In genomic region chr10:62326002-62326401, GRCm38 (mm10) we compare ENCODE assay signal across 16 mouse cellular contexts. TPM values are rescaled to one million over a fixed set of nuclear protein-coding genes. Genes with fewer than 3 reads are reported as not detected.
DNase-seq lines count a peak whose midpoint lies in the region; ATAC-seq lines count a peak whose summit lies in the region.
"Had no signal": no experiment of that assay in that cellular context is flagged by ENCODE, and none has a peak within 500 bp of the region (broad histone marks: within the 10 kb centered on the region; RNA-seq: fewer than 3 reads in every experiment).

No protein-coding gene starts in this region.

- H3K36me3 ChIP-seq in liver, embryonic 11.5 days (ENCODE audit: control insufficient read depth, insufficient read depth, low read length), result peaks cover 5% of the 10 kb centered on the region; the same call in 1 of the 2 replicates
- peaks cover 48% of the 10 kb centered on the region for H3K36me3 ChIP-seq in liver, embryonic 12.5 days
- H3K36me3 ChIP-seq in embryonic facial prominence, embryonic 10.5 days (replicated peaks), result no peaks in the 10 kb centered on the region
- H3K36me3 ChIP-seq: embryonic facial prominence, embryonic 13.5 days; limb, embryonic 10.5 days had no signal

- peak overlapping the region; percentile 57 for H3K4me3 ChIP-seq in liver, embryonic 11.5 days (ENCODE audit: low read depth, low read length)
- H3K4me3 ChIP-seq in liver, embryonic 12.5 days, result peak overlapping the region; percentile 65
- H3K4me3 ChIP-seq in embryonic facial prominence, embryonic 10.5 days, result no peak overlapping the region
- H3K4me3 ChIP-seq: embryonic facial prominence, embryonic 13.5 days; limb, embryonic 10.5 days had no signal

- no peaks in the 10 kb centered on the region for H3K27me3 ChIP-seq in liver, embryonic 11.5 days (replicated peaks; ENCODE audit: control insufficient read depth, insufficient read depth, low read length)
- no peaks in the 10 kb centered on the region for H3K27me3 ChIP-seq in liver, embryonic 12.5 days (replicated peaks)
- H3K27me3 ChIP-seq in embryonic facial prominence, embryonic 10.5 days (replicated peaks; ENCODE audit: low read depth, poor library complexity, severe bottlenecking), result no peaks in the 10 kb centered on the region
- H3K27me3 ChIP-seq: embryonic facial prominence, embryonic 13.5 days had no signal

- ATAC-seq in liver, embryonic 11.5 days (replicated peaks; ENCODE audit: low FRiP score), result no peak
- no peak for ATAC-seq in liver, embryonic 12.5 days
- ATAC-seq: hindbrain, embryonic 16.5 days had no signal

- WGBS in liver, embryonic 11.5 days, result 87% methylated on average over 8 of the region's 8 CpGs
- WGBS in liver, embryonic 12.5 days (ENCODE audit: insufficient replicate concordance), result 78% methylated on average over 8 of the region's 8 CpGs
- WGBS in embryonic facial prominence, embryonic 10.5 days, result 93% methylated on average over 8 of the region's 8 CpGs

- H3K9ac ChIP-seq in liver, embryonic 11.5 days (ENCODE audit: low read depth, low read length), result peak overlapping the region; percentile 71; the same call in 1 of the 2 replicates
- peak overlapping the region; percentile 79 for H3K9ac ChIP-seq in liver, embryonic 12.5 days
- H3K9ac ChIP-seq: embryonic facial prominence, embryonic 13.5 days; lung, embryonic 14.5 days had no signal

- DNase-seq in cerebellum, adult 9-10 months, result peak; percentile 11
- DNase-seq in cerebellum, adult 8-10 months, result no peak
- DNase-seq in liver, embryonic 11.5 days (ENCODE audit: low spot score), result no peak
- DNase-seq in liver, result no peak
- no peak for DNase-seq in embryonic facial prominence, embryonic 10.5 days (ENCODE audit: low spot score)
- no peak for DNase-seq in left cerebral cortex, adult 18-20 months (ENCODE audit: low spot score in 2 of 2)
- no peak for DNase-seq in urinary bladder, postnatal 25 days (ENCODE audit: low spot score)
- DNase-seq: gastrocnemius, postnatal 36 days; heart, postnatal 14 days; lung, embryonic 14.5 days; retina, postnatal 1 day had no signal

- no peak overlapping the region; the same call in 1 of the 2 replicates for H3K27ac ChIP-seq in liver, embryonic 11.5 days (ENCODE audit: low read depth, low read length)
- H3K27ac ChIP-seq in liver, embryonic 12.5 days, result peak overlapping the region; percentile 99
- H3K27ac ChIP-seq in embryonic facial prominence, embryonic 10.5 days (replicated peaks), result no peak overlapping the region
- H3K27ac ChIP-seq: embryonic facial prominence, embryonic 13.5 days had no signal

- H3K9me3 ChIP-seq in liver, embryonic 11.5 days (ENCODE audit: control insufficient read depth, low read length), result no peaks in the 10 kb centered on the region
- H3K9me3 ChIP-seq in liver, embryonic 12.5 days (replicated peaks), result no peaks in the 10 kb centered on the region
- no peaks in the 10 kb centered on the region for H3K9me3 ChIP-seq in embryonic facial prominence, embryonic 10.5 days
- H3K9me3 ChIP-seq: embryonic facial prominence, embryonic 13.5 days; limb, embryonic 10.5 days had no signal

- peaks cover 32% of the 10 kb centered on the region for H3K4me1 ChIP-seq in liver, embryonic 11.5 days (replicated peaks; ENCODE audit: control insufficient read depth, insufficient read depth, low read length)
- peaks cover 95% of the 10 kb centered on the region for H3K4me1 ChIP-seq in liver, embryonic 12.5 days
- peaks cover 26% of the 10 kb centered on the region for H3K4me1 ChIP-seq in embryonic facial prominence, embryonic 10.5 days

- H3K4me2 ChIP-seq in liver, embryonic 11.5 days, result peak overlapping the region; percentile 74
- H3K4me2 ChIP-seq in liver, embryonic 12.5 days, result peak overlapping the region; percentile 92
- H3K4me2 ChIP-seq: embryonic facial prominence, embryonic 13.5 days; lung, embryonic 14.5 days; midbrain, embryonic 11.5 days had no signal

RNA-seq across cellular contexts. Expression of gene Hk1, which starts 53.7 kb away (rescaled TPM):
- polyA plus RNA-seq in liver, embryonic 11.5 days (2014; fragmentation: Nextera tagmentation; extraction: Ambion mirVana), result 123 and 141 TPM in 2 replicates
- 130 and 131 TPM in 2 replicates for polyA plus RNA-seq in liver, embryonic 12.5 days (2016; fragmentation: Nextera tagmentation; extraction: Ambion mirVana)
- 29.1 and 31.7 TPM in 2 replicates for polyA plus RNA-seq in embryonic facial prominence, embryonic 10.5 days (2016; fragmentation: Nextera tagmentation; extraction: Ambion mirVana)
- total RNA-seq in left cerebral cortex, adult 18-20 months (2021), result 100 to 1,000 TPM; 311 to 318 TPM
